Mouse (Mus musculus): ENCODE results near the gene Ccdc84. TPM values are rescaled to one million over a fixed set of nuclear protein-coding genes. Genes with fewer than 3 reads are reported as not detected.

Gene Ccdc84
- total and polyA plus RNA-seq, 3 experiments, result 10.2 to 32.2 (median 23.7) TPM

DNA sequence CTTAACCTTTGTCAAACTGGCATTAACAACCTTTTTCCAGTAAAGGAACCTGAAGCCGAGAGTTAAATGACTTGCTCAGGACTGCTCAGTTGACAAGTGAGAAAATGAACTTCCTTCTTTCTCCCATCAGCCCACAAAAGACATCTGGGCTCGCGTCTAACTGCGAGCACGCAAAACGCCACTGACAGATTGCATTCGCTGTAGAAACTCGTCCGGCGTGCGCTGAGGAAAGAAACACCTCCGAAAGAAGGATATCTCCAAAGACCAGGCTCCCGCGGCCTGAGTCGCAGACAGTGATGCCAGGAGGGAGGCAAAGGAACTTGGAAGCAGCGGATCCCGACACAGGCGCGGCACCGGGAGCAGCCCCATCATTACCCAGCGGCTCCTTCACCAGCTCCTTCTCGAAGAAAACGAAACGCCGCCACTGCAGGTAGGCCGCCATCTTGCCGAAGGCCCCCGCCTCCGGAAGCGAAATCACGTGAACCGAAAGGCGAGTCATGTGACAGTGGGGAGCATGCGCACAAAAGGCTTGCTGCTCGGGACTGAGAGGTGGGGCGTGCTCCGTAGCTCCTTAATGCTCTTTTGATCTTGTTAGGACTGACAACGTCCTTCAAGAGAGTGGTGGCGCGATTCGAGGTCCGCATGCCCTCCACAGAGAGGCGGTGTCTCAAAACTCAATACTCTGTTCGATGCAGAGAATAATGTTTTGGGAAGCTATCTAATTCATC, 57.0 kb downstream of the Ccdc84 start, which contains the start of gene Vps11:
Gene Vps11 (minus strand): TSS at position 481 of the 728 bp plus-strand sequence.
- DNase-seq (ENCODE audit: low spot score) (peak; percentile 74), ATAC-seq (ENCODE audit: extremely low read depth, insufficient number of reproducible peaks, low FRiP score, poor library complexity, severe bottlenecking) (peak; percentile 82)
- TF ChIP-seq GATA1 (IDR thresholded peaks at IDR 0.05; ENCODE audit: borderline replicate concordance, low read length), result no peak
- no peak for TF ChIP-seq GATA2 (IDR thresholded peaks at IDR 0.05; ENCODE audit: borderline replicate concordance, low read depth, low read length)
- TF ChIP-seq TAL1 (conservative IDR thresholded peaks at IDR 0.05; ENCODE audit: low read depth, low read length), result no peak
- TF ChIP-seq CTCF (IDR thresholded peaks at IDR 0.05; ENCODE audit: low read depth, low read length), result no peak
- no peak for TF ChIP-seq POLR2AphosphoS5 (IDR thresholded peaks at IDR 0.05; ENCODE audit: insufficient replicate concordance, low read depth, low read length)
- peaks cover 33% of the 10 kb centered on the region for H3K36me3 ChIP-seq (replicated peaks)
- H3K4me3 ChIP-seq (ENCODE audit: low read depth, low read length), result peak within 1 kb of the TSS; percentile 89
- H3K9me3 ChIP-seq (replicated peaks), result no peaks in the 10 kb centered on the region
- no peaks in the 10 kb centered on the region for H3K27me3 ChIP-seq (ENCODE audit: insufficient read depth, low read length)
- peaks cover 25% of the 10 kb centered on the region for H3K4me1 ChIP-seq (ENCODE audit: insufficient read depth, low read depth, low read length)

Other genes starting within 250 kb of the Ccdc84 start
- gene Cbl, start 184.5 kb downstream of the Ccdc84 start, total RNA-seq (2014; fragmentation: Nextera tagmentation), result 137 and 159 TPM in 2 replicates
- gene Cbl, start 184.5 kb downstream of the Ccdc84 start, total RNA-seq (2017), result 23.6 and 25.5 TPM in 2 replicates
- gene Cbl, start 184.5 kb downstream of the Ccdc84 start, polyA plus RNA-seq (2012), result 17.2 and 20.3 TPM in 2 replicates
- not detected in 2 replicates for gene Ccdc153, start 177.9 kb downstream of the Ccdc84 start, total RNA-seq (2014; fragmentation: Nextera tagmentation)
- not detected in 2 replicates for gene Ccdc153, start 177.9 kb downstream of the Ccdc84 start, total RNA-seq (2017)
- gene Ccdc153, start 177.9 kb downstream of the Ccdc84 start, polyA plus RNA-seq (2012), result not detected in 2 replicates
- not detected in 2 replicates for gene Pdzd3, start 167.1 kb downstream of the Ccdc84 start, total RNA-seq (2014; fragmentation: Nextera tagmentation)
- gene Pdzd3, start 167.1 kb downstream of the Ccdc84 start, total RNA-seq (2017), result not detected in 2 replicates
- gene Pdzd3, start 167.1 kb downstream of the Ccdc84 start, polyA plus RNA-seq (2012), result not detected in 2 replicates
- not detected in 2 replicates for gene Nlrx1, start 150.0 kb downstream of the Ccdc84 start, total RNA-seq (2014; fragmentation: Nextera tagmentation)
- gene Nlrx1, start 150.0 kb downstream of the Ccdc84 start, total RNA-seq (2017), result 0.05 TPM in 1 of 2 replicates, not detected in the other
- gene Nlrx1, start 150.0 kb downstream of the Ccdc84 start, polyA plus RNA-seq (2012), result 0.02 and 0.03 TPM in 2 replicates
- 29.1 and 58.5 TPM in 2 replicates for gene Abcg4, start 130.0 kb downstream of the Ccdc84 start, total RNA-seq (2014; fragmentation: Nextera tagmentation)
- 1.8 and 3.6 TPM in 2 replicates for gene Abcg4, start 130.0 kb downstream of the Ccdc84 start, total RNA-seq (2017)
- 18.4 and 20.3 TPM in 2 replicates for gene Abcg4, start 130.0 kb downstream of the Ccdc84 start, polyA plus RNA-seq (2012)
- gene Hinfp, start 112.9 kb downstream of the Ccdc84 start, total RNA-seq (2014; fragmentation: Nextera tagmentation), result 26.3 and 46.1 TPM in 2 replicates
- gene Hinfp, start 112.9 kb downstream of the Ccdc84 start, total RNA-seq (2017), result 22.0 and 23.1 TPM in 2 replicates
- gene Hinfp, start 112.9 kb downstream of the Ccdc84 start, polyA plus RNA-seq (2012), result 5.4 and 8.4 TPM in 2 replicates
- gene C2cd2l, start 98.3 kb downstream of the Ccdc84 start, total RNA-seq (2014; fragmentation: Nextera tagmentation), result 9.5 and 19.3 TPM in 2 replicates
- 6.3 TPM in 2 replicates for gene C2cd2l, start 98.3 kb downstream of the Ccdc84 start, total RNA-seq (2017)
- gene C2cd2l, start 98.3 kb downstream of the Ccdc84 start, polyA plus RNA-seq (2012), result 35.8 and 40.9 TPM in 2 replicates
- 33.6 and 36.5 TPM in 2 replicates for gene Dpagt1, start 92.5 kb downstream of the Ccdc84 start, total RNA-seq (2014; fragmentation: Nextera tagmentation)
- 11.8 and 12.3 TPM in 2 replicates for gene Dpagt1, start 92.5 kb downstream of the Ccdc84 start, total RNA-seq (2017)
- 6.5 and 6.8 TPM in 2 replicates for gene Dpagt1, start 92.5 kb downstream of the Ccdc84 start, polyA plus RNA-seq (2012)
- 227 and 235 TPM in 2 replicates for gene H2afx, start 83.9 kb downstream of the Ccdc84 start, total RNA-seq (2014; fragmentation: Nextera tagmentation)
- 240 and 251 TPM in 2 replicates for gene H2afx, start 83.9 kb downstream of the Ccdc84 start, total RNA-seq (2017)
- 762 and 998 TPM in 2 replicates for gene H2afx, start 83.9 kb downstream of the Ccdc84 start, polyA plus RNA-seq (2012)
- 82.7 and 175 TPM in 2 replicates for gene Hmbs, start 74.3 kb downstream of the Ccdc84 start, total RNA-seq (2014; fragmentation: Nextera tagmentation)
- 108 and 148 TPM in 2 replicates for gene Hmbs, start 74.3 kb downstream of the Ccdc84 start, total RNA-seq (2017)
- 86.9 and 90.1 TPM in 2 replicates for gene Hmbs, start 74.3 kb downstream of the Ccdc84 start, polyA plus RNA-seq (2012)
- 13.6 and 15.7 TPM in 2 replicates for gene Vps11, start 56.9 kb downstream of the Ccdc84 start, total RNA-seq (2014; fragmentation: Nextera tagmentation)
- 26.4 and 27.0 TPM in 2 replicates for gene Vps11, start 56.9 kb downstream of the Ccdc84 start, total RNA-seq (2017)
- gene Vps11, start 56.9 kb downstream of the Ccdc84 start, polyA plus RNA-seq (2012), result 6.7 and 7.7 TPM in 2 replicates
- gene Hyou1, start 39.1 kb downstream of the Ccdc84 start, total RNA-seq (2014; fragmentation: Nextera tagmentation), result 51.8 and 55.8 TPM in 2 replicates
- gene Hyou1, start 39.1 kb downstream of the Ccdc84 start, total RNA-seq (2017), result 31.2 and 36.6 TPM in 2 replicates
- 21.1 and 27.9 TPM in 2 replicates for gene Hyou1, start 39.1 kb downstream of the Ccdc84 start, polyA plus RNA-seq (2012)
- gene Slc37a4, start 21.7 kb downstream of the Ccdc84 start, total RNA-seq (2014; fragmentation: Nextera tagmentation), result 10.0 and 16.0 TPM in 2 replicates
- gene Slc37a4, start 21.7 kb downstream of the Ccdc84 start, total RNA-seq (2017), result 24.4 and 31.7 TPM in 2 replicates
- gene Slc37a4, start 21.7 kb downstream of the Ccdc84 start, polyA plus RNA-seq (2012), result 10.4 and 11.8 TPM in 2 replicates
- 661 and 718 TPM in 2 replicates for gene Rps25, start 11.4 kb downstream of the Ccdc84 start, total RNA-seq (2014; fragmentation: Nextera tagmentation)
- gene Rps25, start 11.4 kb downstream of the Ccdc84 start, total RNA-seq (2017), result 2,498 and 2,521 TPM in 2 replicates
- gene Rps25, start 11.4 kb downstream of the Ccdc84 start, polyA plus RNA-seq (2012), result 230 and 272 TPM in 2 replicates
- gene Trappc4, start 11.0 kb downstream of the Ccdc84 start, total RNA-seq (2014; fragmentation: Nextera tagmentation), result 31.8 and 52.9 TPM in 2 replicates
- 69.1 and 71.4 TPM in 2 replicates for gene Trappc4, start 11.0 kb downstream of the Ccdc84 start, total RNA-seq (2017)
- gene Trappc4, start 11.0 kb downstream of the Ccdc84 start, polyA plus RNA-seq (2012), result 6.3 and 9.6 TPM in 2 replicates
- gene Foxr1, start 22.6 kb upstream of the Ccdc84 start, total RNA-seq (2014; fragmentation: Nextera tagmentation), result not detected in 2 replicates
- gene Foxr1, start 22.6 kb upstream of the Ccdc84 start, total RNA-seq (2017), result 0.11 TPM in 1 of 2 replicates, not detected in the other
- not detected in 2 replicates for gene Foxr1, start 22.6 kb upstream of the Ccdc84 start, polyA plus RNA-seq (2012)
- gene Upk2, start 36.4 kb upstream of the Ccdc84 start, total RNA-seq (2014; fragmentation: Nextera tagmentation), result not detected in 2 replicates
- not detected in 2 replicates for gene Upk2, start 36.4 kb upstream of the Ccdc84 start, total RNA-seq (2017)
- gene Upk2, start 36.4 kb upstream of the Ccdc84 start, polyA plus RNA-seq (2012), result not detected in 2 replicates
- gene Bcl9l, start 64.3 kb upstream of the Ccdc84 start, total RNA-seq (2014; fragmentation: Nextera tagmentation), result 0.15 TPM in 1 of 2 replicates, not detected in the other
- 0.16 and 0.17 TPM in 2 replicates for gene Bcl9l, start 64.3 kb upstream of the Ccdc84 start, total RNA-seq (2017)
- 0.09 and 0.14 TPM in 2 replicates for gene Bcl9l, start 64.3 kb upstream of the Ccdc84 start, polyA plus RNA-seq (2012)
- not detected in 2 replicates for gene Cxcr5, start 143.3 kb upstream of the Ccdc84 start, total RNA-seq (2014; fragmentation: Nextera tagmentation)
- 0.06 and 0.22 TPM in 2 replicates for gene Cxcr5, start 143.3 kb upstream of the Ccdc84 start, total RNA-seq (2017)
- gene Cxcr5, start 143.3 kb upstream of the Ccdc84 start, polyA plus RNA-seq (2012), result not detected in 2 replicates
- gene Ddx6, start 186.3 kb upstream of the Ccdc84 start, total RNA-seq (2014; fragmentation: Nextera tagmentation), result 74.7 and 88.2 TPM in 2 replicates
- gene Ddx6, start 186.3 kb upstream of the Ccdc84 start, total RNA-seq (2017), result 49.9 and 54.5 TPM in 2 replicates
- 21.7 and 23.2 TPM in 2 replicates for gene Ddx6, start 186.3 kb upstream of the Ccdc84 start, polyA plus RNA-seq (2012)

All from G1E (cell line).